Mouse (Mus musculus) Patski (cell line): ENCODE measurements around the gene Olfr262. TPM values are rescaled to one million over a fixed set of nuclear protein-coding genes. Genes with fewer than 3 reads are reported as not detected.
"Not testable (repeated sequence)": the region's sequence is repeated elsewhere in the genome, so short reads cannot be mapped to it uniquely, and the experiment has no call there.

ENCODE experiments used
- ATAC-seq: fragments of 100-300 bp; one replicate; pipeline ENCODE4 v1.8.0; 2021
- CTCF ChIA-PET: fragments of 350-600 bp; sonication (Branson Sonifier 250); formaldehyde crosslinking; loops from one replicate; lab custom pipeline; 2022; ENCODE audit warnings: inconsistent platforms; lab: Charles Lee
- POLR2A ChIA-PET: fragments of 350-600 bp; sonication (Branson Sonifier 250); formaldehyde crosslinking; loops from one replicate; lab custom pipeline; 2022; ENCODE audit warnings: antibody characterized with exemption, inconsistent platforms; lab: Charles Lee
- DNase-seq: peaks from one replicate; pipeline ENCODE4 v3.0.0-alpha.2; 2011; ENCODE audit warnings: low read depth, low spot score
- H3K27me3 ChIP-seq: fragments of 371-371 bp; one replicate; pipeline ENCODE4 v1.5.1; 2021
- CTCF ChIP-seq: fragments of 100-300 bp; IDR thresholded peaks from one replicate; pipeline ENCODE4 v1.5.1; 2021
- in situ Hi-C: fragments of 300-500 bp; cut with MboI; formaldehyde crosslinking; loops from 3 replicates; pipeline ENCODE4 v1.11.1; 2018; ENCODE audit warnings: low pct_unique_long_range_greater_than_20kb, mixed read lengths
- polyA plus RNA-seq: library from polyadenylated mRNA; unstranded; gene quantifications from one replicate; pipeline ENCODE4 v1.2.3, GENCODE M21; 2021

The Olfr262 gene
- not detected for polyA plus RNA-seq

DNA sequence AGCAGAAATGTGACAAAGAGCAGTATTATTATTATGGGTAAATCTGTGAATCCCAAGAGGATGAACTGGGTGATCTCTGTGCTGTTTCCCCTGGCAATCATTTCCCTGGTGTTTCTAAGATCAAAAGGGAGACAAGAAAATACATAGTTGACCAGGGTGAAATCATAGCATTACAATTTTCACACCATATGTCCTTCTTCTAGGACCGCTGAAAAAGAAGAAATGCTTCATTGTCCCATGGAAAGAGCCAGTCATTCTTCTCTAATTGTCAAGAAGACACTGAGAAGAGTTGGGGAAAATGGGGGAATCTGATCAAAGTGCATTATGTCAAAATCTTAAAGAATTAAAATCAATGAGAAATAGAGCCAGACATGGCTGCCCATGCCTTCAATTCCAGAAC, at the start of gene Olfr262:
TSS of gene Olfr262 (minus strand) at position 101 of the 400 bp plus-strand sequence.
- no peak for DNase-seq
- no peak for TF ChIP-seq CTCF
- CTCF ChIA-PET, result no interaction called here
- H3K27me3 ChIP-seq, result peaks cover 22% of the 10 kb centered on the region
- POLR2A ChIA-PET, result no interaction called here
- no peak for ATAC-seq
- in situ Hi-C loops, result no loop called here

DNA sequence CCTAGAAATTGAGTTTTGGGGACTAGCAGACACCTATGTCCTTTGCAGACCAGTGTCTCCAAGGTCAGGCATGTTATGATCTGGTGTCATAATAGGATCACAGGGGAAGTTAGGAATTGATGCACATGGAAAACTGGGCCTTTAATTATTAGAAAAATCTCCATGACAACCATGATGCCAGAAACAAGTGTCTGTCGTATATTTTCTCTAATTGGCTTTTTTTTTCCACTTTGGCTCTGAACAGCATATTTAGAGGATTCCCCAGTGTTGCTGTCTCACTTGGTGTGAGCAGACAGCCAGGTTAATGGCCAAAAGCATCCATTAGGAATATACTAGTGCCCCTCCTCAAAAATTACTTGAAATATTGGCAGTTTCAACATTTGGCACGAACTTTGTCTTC, 38.1 kb upstream of the Olfr262 start, which contains the start of gene Olfr1434:
TSS of gene Olfr1434 (plus strand) at position 301 of the 400 bp plus-strand sequence.
- peaks cover 17% of the 10 kb centered on the region for H3K27me3 ChIP-seq
- ATAC-seq (no peak), DNase-seq (no peak)
- no peak for TF ChIP-seq CTCF
- in situ Hi-C loops, result no loop called here
- CTCF ChIA-PET, result no interaction called here
- POLR2A ChIA-PET, result no interaction called here

DNA sequence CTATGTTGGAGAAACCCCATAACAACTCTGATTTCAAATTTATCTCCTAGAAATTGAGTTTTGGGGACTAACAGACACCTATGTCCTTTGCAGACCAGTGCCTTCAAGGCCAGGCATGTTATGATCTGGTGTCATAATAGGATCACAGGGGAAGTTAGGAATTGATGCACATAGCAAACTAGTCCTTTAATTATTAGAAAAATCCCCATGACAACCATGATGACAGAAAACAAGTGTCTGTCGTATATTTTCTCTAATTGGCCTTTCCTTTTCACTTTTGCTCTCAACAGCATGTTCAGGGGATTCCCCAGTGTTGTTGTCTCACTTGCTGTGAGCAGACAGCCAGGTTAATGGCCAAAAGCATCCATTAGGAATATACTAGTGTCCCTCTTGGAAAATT, 19.3 kb upstream of the Olfr262 start, which contains the start of gene Olfr235:
TSS of gene Olfr235 (plus strand) at position 301 of the 400 bp plus-strand sequence.
- peaks cover 17% of the 10 kb centered on the region for H3K27me3 ChIP-seq
- ChIA-PET CTCF (no interaction called here), POLR2A (no interaction called here)
- DNase-seq (no peak), ATAC-seq (no peak)
- no peak for TF ChIP-seq CTCF
- in situ Hi-C loops, result no loop called here

DNA sequence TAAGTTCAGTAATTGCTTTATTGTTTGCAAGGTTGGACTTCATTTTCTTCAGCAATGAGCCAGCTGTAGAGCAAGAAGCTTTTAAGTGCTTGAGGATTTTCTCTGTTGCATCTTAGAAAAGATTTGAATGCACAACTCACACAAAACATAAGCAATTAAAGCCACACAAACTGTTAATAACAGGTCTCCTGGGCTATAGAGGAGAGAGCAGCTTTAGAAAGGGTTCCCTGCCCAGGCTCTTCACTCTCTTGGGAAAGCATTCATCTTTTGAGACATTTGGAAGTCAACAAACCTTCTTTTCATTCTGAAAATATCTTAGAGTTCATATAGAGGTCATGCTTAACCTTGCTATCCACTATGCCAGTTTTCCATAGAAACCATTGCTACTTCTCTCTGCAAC, 9.0 kb downstream of the Olfr262 start, which contains the start of gene Olfr1432:
TSS of gene Olfr1432 (minus strand) at position 101 of the 400 bp plus-strand sequence.
- ATAC-seq, CTCF ChIA-PET, H3K27me3 ChIP-seq, POLR2A ChIA-PET, DNase-seq, in situ Hi-C loops: not testable (repeated sequence)

DNA sequence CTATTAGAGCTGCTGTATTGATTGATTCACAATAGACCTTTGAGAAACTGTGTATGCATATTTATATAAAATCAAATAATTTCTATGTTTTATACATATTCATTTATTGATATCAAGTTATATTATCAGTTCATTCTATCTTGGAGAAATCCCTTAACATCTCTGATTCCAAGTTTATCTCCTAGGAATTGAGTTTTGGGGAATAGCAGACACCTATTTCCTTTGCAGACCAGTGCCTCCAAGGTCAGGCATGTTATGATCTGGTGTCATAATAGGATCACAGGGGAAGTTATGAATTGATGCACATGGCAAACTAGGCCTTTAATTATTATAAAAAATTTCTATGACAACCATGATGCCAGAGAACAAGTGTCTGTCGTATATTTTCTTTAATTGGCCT, 41.1 kb downstream of the Olfr262 start, which contains the start of gene Olfr1431:
TSS of gene Olfr1431 (plus strand) at position 301 of the 400 bp plus-strand sequence.
- in situ Hi-C loops, result no loop called here
- DNase-seq, result no peak
- POLR2A ChIA-PET, result no interaction called here
- peaks cover 5% of the 10 kb centered on the region for H3K27me3 ChIP-seq
- TF ChIP-seq CTCF, result no peak
- ATAC-seq, result no peak
- CTCF ChIA-PET, result no interaction called here

DNA sequence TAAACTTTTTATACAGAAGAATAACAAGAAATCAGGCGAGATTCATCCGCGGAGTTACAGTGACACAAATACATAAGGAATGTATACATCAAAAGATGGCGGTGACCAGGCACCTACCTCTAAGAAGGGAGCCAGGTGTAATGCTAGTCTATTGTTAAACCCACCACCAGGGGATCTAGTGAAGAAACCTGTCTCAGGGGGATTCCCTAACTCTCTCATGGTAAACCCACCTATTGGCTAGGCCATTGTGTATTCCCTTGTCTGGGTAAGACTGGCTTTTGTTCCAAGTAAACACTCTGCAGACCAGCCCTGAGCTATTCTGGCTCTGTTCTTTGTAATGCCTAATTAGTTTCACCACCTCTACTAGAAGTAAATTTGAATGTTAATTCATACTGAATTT, 42.4 kb downstream of the Olfr262 start:
- ATAC-seq, DNase-seq, in situ Hi-C loops, H3K27me3 ChIP-seq, CTCF ChIA-PET, POLR2A ChIA-PET: not testable (repeated sequence)

Other genes with a start within 250 kb of the Olfr262 start
- not detected for gene Olfr1423, start 200.3 kb downstream of the Olfr262 start, polyA plus RNA-seq
- not detected for gene Olfr1424, start 179.0 kb downstream of the Olfr262 start, polyA plus RNA-seq
- gene Olfr1425, start 163.9 kb downstream of the Olfr262 start, polyA plus RNA-seq, result not detected
- gene Olfr1426, start 149.6 kb downstream of the Olfr262 start, polyA plus RNA-seq, result not detected
- not detected for gene Olfr1427, start 138.3 kb downstream of the Olfr262 start, polyA plus RNA-seq
- gene Olfr1428, start 125.8 kb downstream of the Olfr262 start, polyA plus RNA-seq, result not detected
- not detected for gene Olfr76, start 118.5 kb downstream of the Olfr262 start, polyA plus RNA-seq
- gene Olfr1555-ps1, start 71.5 kb downstream of the Olfr262 start, polyA plus RNA-seq, result not detected
- gene Olfr1431, start 41.0 kb downstream of the Olfr262 start, polyA plus RNA-seq, result not detected
- not detected for gene Olfr1432, start 9.1 kb downstream of the Olfr262 start, polyA plus RNA-seq
- not detected for gene Olfr235, start 19.4 kb upstream of the Olfr262 start, polyA plus RNA-seq
- not detected for gene Olfr1434, start 38.2 kb upstream of the Olfr262 start, polyA plus RNA-seq
- gene Olfr1436, start 57.5 kb upstream of the Olfr262 start, polyA plus RNA-seq, result not detected
- not detected for gene Olfr1437, start 83.4 kb upstream of the Olfr262 start, polyA plus RNA-seq
- gene Olfr1438-ps1, start 94.3 kb upstream of the Olfr262 start, polyA plus RNA-seq, result not detected
- gene Olfr1440, start 145.6 kb upstream of the Olfr262 start, polyA plus RNA-seq, result not detected
- gene Olfr1441, start 175.8 kb upstream of the Olfr262 start, polyA plus RNA-seq, result not detected
- gene Pfpl, start 186.2 kb upstream of the Olfr262 start, polyA plus RNA-seq, result not detected
- gene Mpeg1, start 219.1 kb upstream of the Olfr262 start, polyA plus RNA-seq, result 0.19 TPM